Mouse (Mus musculus) B cell, adult 2 months (primary cell): Measurements from ENCODE around the gene Zfp62.

ENCODE experiments used
- DNase-seq, 2 experiments: peaks; one replicate each; pipeline ENCODE4 v3.0.0; 2022

Gene Zfp62

DNA sequence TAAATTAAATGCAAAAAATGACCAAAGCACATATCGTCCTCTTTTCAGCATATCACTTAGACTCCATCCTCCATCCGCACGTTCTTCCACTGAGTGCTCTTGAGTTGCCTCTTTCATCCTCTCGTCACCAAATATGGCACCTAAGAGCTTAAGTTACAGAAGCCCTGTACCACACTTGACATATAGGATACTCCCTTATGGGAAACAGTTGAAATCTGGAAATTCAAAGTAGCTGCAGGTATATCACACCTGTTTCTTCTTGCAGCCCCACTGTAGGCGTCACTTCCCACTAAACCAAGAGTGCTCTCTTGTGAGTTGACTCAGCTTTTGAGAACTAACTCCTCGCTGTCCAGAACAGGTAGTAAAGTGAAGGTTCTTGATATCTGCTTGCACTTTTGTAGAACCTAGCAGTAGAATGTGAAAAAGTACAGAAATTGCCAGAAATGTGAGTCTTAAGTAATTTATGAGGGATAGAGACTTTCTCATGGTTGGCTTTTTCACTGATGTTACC is 2.0 kb downstream of the Zfp62 start:
- DNase-seq = peak in 1 of 2 experiments; percentile 25

DNA sequence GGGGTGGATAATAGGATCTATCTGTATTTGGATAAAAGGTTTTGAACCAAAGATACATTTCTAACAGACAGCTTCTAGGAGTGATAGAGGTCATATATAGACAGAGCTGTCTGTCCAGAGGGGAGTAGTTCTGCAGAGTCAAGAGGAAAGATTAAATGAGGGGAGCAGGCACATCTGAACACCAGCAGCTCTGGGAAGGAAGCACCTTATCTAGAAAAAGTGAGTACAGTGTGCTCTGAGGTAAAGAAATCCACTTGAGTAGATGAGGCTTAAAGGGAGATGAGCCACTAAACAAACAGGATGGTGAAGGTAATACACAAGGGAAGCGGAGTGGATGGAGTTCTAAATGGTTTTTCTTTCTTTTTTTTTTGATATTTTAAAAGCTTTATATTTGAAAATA is 4.4 kb downstream of the Zfp62 start:
- DNase-seq = no peak

DNA sequence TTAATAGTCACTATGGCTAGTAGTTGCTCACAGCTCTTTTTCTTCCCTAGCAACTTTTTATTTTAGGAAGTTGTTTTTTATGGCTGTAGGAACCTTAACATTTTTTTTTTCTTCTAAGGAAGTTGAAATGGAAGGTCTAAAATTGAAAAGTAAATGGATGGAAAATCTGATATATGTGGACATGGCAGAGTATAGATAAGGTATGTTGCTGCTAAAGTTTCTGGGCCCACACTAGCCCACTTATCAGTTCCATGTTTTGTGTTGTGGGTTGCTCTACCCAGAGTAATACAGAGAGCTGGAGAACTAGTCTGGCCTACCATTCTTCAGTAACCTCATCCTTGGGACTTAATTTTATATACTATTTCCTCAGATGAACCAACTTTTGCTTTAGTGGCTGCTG is 9.5 kb downstream of the Zfp62 start:
- no peak for DNase-seq

DNA sequence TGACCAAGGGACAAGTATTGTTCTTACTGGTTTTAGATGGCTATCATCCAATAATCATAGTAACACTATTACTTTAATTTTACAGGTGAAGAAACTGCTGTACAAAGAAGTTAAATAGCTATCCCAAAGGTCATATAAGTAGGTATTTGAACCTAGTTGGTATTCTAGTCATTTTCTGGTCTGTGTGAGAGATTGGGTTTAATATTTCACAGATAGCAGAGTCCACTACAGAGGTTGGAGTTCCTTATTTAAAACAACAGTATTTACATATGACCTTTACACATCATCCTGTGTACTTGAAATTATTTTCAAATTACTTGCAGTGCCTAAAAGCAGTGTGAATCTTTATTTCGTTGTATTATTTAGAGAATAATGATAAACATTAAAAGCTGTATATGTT is 10.4 kb downstream of the Zfp62 start:
- no peak for DNase-seq

DNA sequence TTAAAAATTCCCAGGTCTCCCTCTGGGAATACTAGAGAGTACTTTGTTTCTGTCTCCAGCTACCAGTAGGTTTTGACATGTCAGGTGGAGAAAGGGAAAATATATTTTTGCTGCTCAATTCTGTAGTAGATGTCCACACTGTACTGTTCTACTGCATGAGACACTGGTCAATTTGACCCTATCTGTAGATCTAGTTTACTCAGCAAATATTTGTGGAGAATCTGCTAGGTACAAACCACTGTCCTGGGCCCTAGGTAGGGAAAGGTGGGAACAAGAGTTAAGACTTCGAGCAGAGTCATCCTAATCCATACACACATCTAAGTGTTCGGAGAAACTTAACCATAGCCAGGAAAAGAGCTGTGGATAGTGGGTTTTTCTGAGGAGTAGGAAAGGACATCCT is 16.2 kb downstream of the Zfp62 start:
- no peak for DNase-seq

DNA sequence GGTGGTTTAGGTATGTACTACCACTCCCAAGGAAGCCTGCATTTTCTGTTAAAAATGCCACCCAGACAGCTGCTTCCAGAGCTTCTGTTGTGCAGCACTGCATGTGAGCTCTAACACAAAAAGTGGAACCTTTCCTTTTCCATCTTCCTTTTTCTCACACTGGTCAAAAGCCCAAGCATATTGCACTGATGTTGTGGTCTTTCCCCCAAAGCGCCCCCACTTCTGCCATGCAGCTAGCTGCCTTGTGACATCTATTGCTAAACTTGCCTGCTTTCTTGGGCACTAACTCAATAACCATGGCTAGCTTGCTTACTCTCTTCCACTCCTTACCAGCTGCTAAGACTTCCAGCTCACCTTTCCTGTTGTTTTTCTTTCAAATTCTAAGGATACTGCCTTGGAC is 21.4 kb downstream of the Zfp62 start:
- DNase-seq = no peak

DNA sequence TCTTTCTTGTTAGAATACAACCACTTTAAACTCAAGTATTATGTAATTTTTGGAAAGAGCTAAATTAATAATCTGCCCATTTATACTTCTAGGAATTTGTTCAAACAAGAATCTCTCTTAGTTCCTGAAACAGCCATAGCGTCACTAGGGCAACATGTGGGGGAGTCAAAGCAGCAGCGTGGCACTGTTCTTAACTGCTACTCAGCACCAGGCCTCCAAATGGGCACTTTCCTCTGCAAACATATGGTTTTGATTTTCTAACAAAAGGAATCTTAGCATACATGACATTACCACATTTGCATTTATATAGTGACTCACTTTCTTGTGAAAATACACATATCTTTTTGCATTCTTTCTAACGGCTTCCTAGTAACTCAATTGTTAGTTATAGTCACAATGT is 29.7 kb downstream of the Zfp62 start:
- DNase-seq = no peak

DNA sequence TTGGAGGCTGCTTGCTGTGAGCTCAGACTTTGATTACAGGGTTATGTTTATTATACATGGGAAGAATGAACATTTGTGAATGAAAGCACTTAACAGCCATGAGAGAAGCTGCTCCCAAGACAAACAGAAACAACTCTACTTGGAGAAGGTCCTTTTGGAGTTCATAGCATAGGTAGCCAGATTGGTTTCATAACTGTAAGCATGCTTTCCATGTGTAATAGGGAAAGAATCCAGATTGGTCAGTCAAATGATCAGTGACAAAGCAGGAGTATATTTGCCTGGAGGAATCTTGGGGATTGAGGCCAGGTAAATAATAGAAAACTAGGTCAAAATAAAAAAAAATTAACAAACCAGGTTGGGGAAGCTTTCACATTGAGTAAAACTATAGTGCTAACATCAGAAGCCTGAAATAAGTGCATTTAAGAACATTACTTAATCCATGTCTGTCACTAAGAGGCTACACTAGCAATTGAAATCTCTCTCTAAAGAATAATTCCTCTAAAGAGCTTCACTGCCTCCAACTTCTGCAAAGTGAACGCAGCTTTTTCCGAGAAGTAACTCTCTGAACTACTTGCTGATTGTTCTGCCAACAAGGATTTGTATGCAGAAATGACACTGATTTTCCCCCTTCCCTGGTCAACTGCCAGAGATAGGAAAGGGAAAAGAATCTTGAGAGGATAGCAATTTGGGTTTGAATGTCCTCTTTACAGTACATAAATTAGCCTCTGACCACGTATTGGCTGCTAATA is 32.5 kb downstream of the Zfp62 start:
- DNase-seq = no peak

DNA sequence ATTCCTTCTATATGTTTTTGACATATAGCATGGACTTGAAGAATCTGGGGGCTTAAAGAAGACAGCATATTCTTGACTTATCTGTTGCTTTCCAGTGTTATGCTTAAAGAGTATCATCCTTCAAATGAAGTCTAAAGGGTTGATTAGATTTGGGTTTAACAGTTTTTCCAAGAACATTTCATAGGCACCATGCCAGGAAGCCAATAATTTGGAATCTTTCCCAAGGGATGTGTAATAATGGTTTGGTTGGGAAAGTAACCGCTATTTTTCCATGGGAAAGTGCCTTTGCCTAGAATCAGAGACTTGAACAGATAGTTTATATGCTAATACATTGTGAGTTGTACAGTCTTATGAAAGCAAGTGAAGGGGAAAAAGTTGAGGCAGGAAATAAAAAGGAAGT is 33.8 kb downstream of the Zfp62 start:
- no peak for DNase-seq

DNA sequence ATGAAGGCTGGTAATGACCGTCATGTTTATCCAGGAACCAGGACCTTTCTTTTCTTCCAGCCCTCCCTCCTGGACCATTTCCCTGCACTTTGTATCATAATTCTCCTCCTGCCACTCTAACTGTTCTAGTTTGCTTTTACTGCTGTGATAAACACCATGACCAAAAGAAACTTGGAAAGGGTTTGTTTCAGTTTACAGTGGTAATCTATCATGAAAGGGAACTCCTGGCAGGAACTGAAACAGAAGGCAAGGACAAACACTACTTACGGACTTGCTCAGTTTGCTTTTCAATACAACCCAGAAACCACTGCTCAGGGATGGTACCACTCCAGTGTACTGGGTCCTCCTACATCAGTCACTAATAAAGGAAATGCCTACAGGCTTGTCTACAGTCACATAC is 34.4 kb downstream of the Zfp62 start:
- DNase-seq = no peak

DNA sequence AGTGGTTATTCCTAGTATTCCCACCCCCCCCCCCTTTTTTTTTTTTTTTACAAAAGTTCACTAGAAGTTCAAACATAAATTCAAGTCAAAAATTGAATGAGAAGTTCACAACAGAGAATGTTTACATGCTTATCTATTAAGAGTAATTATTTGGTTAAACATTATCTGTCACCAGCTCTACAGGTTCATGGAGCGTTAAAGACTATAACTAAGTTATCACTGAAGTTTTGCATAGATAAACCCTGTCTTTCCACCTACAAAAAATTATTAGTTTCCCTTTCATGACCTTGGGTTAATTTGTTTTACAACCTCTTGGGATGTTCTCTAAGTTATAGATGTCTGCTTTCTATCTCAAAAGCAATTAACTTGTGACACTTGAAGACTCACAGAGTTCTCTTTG is 37.2 kb downstream of the Zfp62 start:
- no peak for DNase-seq

DNA sequence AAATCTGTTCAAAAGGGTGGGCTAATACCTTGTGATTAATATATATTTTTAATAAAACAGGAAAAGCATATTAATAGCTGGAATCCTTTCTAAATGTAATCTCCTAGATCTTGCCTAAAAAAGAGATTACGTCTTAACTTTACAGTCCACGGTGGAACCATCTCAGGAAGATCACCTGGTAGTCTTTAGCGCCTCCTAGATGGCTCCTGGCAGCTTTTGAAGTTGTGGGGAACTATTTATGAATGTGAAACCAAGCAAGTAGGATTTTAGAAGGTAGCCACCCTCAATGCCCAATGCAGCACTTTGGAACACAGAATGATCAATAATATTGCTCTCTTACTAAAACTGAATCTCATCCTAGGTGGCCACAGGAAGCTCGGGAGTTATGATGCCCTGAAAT is 37.8 kb downstream of the Zfp62 start:
- DNase-seq = peak in 1 of 2 experiments; percentile 29

DNA sequence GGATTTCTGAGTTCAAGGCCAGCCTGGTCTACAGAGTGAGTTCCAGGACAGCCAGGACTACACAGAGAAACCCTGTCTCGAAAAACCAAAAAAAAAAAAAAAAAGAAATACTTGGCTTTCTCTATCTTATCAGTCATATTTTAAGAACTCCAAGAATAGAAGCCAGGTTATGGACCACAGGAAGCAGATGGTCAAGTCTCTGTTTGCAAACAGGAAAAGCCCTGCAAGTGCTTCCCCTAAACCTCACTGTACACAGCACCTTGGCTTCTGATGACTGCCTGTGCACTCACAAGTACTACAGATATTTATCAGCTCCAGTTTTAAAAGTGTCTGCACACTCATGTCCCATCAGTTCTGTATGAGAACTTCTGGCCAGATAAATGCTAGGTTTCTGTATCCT is 38.4 kb downstream of the Zfp62 start:
- peak; percentile 34 to 40 for DNase-seq

DNA sequence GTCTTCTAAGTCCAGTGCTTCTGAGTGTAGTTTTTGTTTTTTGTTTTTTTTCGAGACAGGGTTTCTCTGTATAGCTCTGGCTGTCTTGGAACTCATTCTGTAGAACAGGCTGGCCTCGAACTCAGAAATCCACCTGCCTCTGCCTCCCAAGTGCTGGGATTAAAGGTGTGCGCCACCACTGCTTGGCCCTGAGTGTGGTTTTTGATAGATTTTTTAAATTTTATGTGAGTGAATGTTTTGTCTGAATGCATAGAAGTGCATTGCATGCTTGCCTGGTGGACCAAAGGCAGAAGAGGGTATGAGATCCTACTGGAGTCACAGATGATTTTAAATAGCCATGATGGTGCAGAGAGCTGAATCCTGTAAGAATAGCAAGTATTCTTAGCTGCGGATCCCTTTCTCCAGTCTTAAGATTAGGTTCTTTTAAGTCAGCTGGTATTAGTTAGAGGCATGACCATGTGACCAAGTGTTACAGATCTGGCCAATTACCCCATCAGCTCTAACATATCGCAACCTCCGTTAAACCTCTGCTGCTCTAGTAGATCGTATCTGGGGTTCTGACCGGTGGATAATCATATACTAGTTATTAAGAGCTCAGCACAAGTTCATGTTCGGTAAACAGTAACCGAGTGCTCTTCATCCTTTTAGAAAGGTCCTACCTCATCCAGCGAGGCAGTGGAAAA is 40.0 kb downstream of the Zfp62 start:
- DNase-seq = no peak

DNA sequence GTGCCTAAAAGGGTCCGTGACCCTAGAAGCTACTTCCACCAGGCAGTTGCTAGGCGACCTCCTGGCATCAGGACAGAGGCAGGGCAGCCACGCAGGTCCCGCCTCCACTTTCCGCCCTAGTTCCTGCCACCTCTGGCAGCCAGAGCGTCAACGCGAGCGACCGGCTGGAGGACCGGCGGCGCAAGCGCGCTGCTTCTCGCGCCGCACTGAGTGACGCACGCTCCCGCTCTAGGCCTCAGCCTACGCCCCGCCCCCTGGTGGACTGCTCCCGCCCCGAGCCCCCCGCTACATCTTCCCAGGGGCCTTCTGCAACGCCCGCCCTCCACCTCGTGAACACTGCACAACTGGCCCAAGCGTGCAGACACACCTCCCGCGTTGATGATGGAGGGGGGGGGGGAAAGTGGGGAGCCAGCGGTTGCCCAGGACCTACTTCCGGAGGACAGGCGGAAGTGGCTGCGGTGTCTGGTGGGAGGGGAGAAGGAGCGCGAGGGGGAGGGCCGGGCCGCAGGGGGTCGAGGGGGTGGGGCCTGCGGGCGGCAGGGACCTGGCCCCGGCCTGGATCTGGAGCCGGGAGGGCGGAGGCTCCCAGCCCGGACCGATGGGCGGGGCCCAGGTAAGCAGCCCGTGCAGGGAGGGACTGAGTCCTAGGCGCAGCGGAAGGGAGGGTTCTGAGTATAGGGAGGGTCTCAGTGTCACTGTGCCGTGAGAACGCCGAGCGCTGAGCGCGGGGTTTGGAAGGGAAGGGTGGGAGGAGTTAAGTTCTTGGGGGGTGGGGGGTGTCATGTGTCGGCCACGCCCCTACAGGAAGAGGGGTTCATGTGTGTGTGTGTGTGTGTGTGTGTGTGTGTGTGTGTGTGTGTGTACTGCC is 40.9 kb downstream of the Zfp62 start, which contains the start of gene Mgat1:
Mgat1 (plus strand) TSS at position 465 of the 868 bp plus-strand sequence.
- peak; percentile 95 for DNase-seq

DNA sequence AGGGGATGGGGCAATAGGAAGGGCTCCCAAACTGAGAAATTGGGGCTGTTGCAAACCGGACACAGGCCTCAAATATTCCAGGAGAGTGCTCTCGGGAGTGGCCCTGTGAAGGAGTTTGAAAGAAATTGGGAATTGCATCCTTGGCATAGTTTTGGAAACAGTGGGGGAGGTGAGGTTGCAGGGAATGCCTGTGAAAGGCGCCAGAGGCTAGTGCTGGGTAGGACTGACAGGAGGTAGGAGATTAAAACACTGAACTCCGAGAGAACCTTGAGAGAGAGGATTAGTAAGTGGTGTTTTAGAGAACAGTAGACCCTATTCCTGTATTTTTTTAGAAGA is 41.5 kb downstream of the Zfp62 start:
- no peak for DNase-seq

DNA sequence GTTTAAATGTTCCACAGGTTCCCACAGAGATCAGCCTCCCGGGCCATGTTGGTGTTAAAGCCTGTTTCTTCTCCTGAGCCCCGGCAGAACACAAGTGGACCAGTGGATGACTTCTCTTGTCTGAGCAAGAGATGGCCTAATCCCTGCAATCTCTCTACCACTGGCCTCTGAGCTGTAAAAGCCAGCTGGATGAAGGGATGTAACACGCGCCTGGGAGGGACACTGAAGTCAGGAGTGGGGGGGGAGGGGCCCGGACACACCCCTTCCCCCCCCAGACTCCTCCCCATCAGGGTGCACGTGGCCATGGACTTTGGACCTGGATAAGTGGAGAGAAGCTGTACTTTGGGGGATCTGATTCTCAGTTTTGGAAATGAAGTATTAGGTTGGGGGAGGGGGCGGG is 42.1 kb downstream of the Zfp62 start:
- DNase-seq = peak; percentile 43 to 46

DNA sequence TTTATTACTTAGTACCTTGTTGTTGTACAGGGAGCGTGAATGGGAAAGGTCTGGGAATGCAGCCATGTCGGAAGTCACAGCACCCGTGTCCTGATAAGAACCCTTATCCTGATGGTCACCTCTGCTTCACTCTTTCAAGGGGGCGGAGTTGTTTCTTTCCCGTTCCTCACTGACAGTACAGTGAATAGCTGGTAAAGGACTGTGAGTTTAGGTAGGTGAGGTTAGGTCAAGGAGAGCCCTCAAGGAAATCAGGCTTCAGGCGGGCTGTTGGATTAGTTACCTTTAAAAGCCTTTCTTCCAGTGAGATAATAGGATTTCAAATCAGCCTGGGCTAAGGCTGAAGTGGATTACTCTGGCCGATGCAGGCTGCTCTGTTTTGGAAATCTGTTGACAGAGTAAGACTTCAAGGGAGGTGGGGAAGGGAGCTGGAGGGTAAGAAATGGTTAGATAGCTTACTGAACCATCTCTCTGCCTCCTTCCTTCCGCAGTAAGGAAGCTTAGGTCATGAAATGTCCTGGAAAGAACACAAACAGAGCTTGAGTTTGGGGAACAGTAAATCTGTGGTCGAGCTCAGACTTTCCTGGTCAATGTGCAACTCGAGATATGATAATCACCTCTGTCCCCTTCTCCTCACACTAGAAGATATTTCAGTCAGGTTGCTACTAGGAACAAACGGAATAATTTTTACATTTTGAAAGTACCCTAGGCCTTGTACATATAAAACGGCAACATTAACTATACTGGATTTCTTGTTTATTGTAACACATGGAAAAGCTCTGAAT is 42.7 kb downstream of the Zfp62 start:
- no peak for DNase-seq

DNA sequence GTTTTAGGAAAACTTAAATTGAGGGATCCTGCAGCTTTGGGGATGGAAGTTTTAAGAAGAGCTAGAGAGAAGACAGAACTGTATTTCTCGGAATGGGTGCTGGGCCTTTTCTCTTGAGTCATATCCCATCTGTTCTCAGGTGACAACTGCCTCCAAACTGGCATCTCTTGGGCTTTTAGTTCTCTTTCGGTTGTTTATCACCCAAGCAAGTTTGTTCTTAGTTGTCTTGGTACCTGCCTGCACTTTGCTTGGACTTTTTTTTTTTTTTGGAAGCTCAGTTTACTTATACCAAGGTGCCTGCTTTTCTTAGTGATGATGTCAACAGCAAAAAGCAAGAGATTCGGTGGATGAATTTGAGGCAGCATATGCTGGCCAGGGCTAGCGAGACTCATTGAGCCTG is 43.4 kb downstream of the Zfp62 start:
- DNase-seq = no peak

DNA sequence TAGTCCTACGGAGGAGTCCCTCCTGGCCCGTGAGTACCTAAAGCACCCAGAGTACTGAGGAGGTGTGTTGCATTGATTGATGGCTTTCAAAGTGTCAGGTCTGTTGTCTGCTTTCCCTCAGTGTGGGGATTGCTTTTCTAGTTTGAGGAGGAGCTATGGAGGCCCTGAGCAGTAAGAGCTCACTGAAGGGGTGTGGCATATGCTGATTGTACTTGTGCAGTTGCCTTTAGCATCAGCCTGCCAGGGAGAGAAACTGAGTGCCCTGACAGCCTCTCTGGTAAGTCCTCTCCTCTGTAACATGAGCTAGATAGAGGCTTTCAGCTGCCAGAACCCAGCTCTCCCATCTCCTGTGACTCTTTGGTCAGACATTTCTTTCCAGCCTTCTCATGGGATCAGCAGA is 44.2 kb downstream of the Zfp62 start:
- DNase-seq = peak in 1 of 2 experiments; percentile 42

DNA sequence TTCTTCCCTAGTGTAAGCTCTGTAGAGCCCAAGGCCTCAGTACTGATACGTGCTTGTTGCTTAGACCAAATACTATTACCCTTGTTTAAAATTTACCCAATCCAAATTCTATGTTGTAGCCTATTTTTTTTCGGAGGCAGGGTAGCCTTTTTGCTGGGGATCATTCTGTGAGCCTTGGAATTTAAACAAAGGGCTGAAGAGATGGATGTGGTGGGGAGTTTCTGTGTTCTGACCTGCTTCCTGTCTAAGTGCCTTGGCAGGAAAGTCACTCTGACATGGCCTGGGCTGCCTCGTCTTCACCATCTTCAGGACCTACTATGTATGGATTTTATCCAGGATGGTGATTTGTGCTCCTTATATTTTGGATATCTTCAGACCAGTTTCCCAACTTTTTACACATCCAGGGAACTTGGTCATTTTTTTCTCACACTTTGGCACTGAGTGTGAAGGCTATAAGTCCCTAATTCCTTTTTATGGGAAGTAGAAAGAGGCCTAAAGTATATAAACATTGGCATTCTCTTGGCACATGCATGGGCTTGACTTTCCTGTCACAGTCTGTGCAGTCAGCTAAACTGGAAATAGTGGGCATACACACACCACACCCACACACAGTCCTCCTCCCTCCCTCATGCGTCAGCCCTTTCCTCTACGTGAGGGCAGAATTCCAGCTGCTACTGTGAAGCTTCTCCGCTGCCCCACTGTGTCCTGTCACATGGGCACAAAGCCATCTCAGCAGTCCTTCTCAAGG is 45.3 kb downstream of the Zfp62 start:
- DNase-seq = peak in 1 of 2 experiments; percentile 27
